Mouse (Mus musculus): ENCODE measurements around the gene BC051019. TPM values are rescaled to one million over a fixed set of nuclear protein-coding genes. Genes with fewer than 3 reads are reported as not detected.

BC051019 gene
- polyA plus RNA-seq, 1 experiment from 2014 or later: not detected

DNA sequence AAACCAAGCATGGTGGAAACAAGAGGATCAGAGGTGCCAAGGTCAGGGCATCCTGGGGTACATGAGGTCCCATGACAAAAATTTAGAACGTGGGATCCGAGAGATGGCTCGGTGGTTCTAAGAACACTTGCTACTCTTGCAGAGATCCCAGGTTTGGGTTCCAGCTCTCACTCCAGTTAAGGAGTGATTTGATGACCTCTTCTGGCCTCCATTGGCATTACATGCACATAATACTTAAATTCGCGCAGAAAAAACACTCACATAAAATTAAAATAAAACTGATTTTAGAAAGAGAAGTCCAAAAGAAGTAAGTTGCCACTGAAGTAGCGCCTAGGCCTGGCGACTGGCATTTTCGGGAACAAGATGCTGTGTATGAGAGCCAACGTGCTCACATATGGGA is 4.4 kb downstream of the BC051019 start:
- Histone ChIP-seq H3K36me3 (ENCODE audit: control insufficient read depth, insufficient read depth, low read length) (no peaks in the 10 kb centered on the region), H3K27me3 (ENCODE audit: control insufficient read depth, insufficient read depth, low read length) (no peaks in the 10 kb centered on the region), H3K4me3 (ENCODE audit: low read depth, low read length) (no peak overlapping the region), H3K4me2 (ENCODE audit: low read depth, low read length) (no peak overlapping the region), H3K4me1 (ENCODE audit: control insufficient read depth, insufficient read depth, low read length) (no peaks in the 10 kb centered on the region), H3K9ac (replicated peaks; ENCODE audit: low read depth, low read length) (no peak overlapping the region), H3K9me3 (ENCODE audit: control insufficient read depth, low read length) (no peaks in the 10 kb centered on the region), H3K27ac (ENCODE audit: low read depth, low read length) (no peak overlapping the region)
- no peak for ATAC-seq (ENCODE audit: low read depth)
- 76% methylated on average over 9 of the region's 9 CpGs for WGBS

DNA sequence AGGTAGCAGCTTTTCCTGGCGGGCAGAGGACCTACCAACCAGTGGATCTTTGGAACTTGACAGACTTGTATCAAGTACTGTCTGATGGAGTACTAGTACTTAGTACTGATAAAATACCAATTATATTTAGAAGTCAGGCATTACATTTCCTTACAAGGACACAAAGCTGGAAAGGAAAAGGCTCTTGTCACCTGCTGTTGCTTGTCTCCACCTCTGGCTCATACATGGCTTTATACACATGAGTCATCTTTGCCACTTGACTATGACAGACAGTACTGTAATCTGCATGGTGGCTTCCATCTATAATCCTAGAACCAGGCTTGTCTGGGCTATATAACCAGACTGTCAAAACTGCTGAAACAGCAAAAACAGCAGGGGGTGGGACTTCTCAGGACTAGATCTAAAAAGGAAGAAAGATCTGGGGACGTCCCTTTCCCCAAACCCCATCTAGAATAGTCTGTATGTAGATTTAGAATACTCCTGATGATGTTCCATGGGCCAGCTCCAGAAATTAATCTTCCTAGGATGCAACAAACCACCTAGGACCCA is 10.1 kb downstream of the BC051019 start:
- 83% methylated on average over 2 of the region's 2 CpGs for WGBS
- no peaks in the 10 kb centered on the region for H3K4me1 ChIP-seq (ENCODE audit: control insufficient read depth, insufficient read depth, low read length)
- H3K36me3 ChIP-seq (ENCODE audit: control insufficient read depth, insufficient read depth, low read length): no peaks in the 10 kb centered on the region; the same call in 1 of the 2 replicates
- H3K9me3 ChIP-seq (ENCODE audit: control insufficient read depth, low read length): no peaks in the 10 kb centered on the region
- H3K27me3 ChIP-seq (ENCODE audit: control insufficient read depth, insufficient read depth, low read length): no peaks in the 10 kb centered on the region
- no peak overlapping the region for H3K4me2 ChIP-seq (ENCODE audit: low read depth, low read length)
- ATAC-seq (ENCODE audit: low read depth): no peak
- H3K4me3 ChIP-seq (ENCODE audit: low read depth, low read length): no peak overlapping the region
- H3K27ac ChIP-seq (ENCODE audit: low read depth, low read length): no peak overlapping the region
- no peak overlapping the region for H3K9ac ChIP-seq (replicated peaks; ENCODE audit: low read depth, low read length)

DNA sequence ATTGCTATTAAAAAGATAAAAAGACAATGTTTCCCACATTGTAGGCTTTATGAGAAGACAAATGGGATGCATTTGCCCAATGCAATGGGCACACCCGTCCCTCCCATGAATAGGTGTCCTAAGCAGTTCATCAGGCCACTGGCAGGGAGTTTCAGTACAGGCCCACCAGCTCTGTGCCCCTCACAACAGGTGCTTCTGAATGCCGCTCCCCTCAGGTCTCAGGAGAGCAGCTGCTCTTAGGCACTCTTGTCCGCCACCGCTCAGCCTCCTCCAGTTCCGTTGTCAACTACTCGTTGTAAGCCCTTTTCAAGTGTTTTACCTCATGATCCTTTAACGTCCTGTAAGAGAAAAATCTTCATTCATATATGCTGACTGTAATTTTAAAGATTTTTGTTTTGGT is 11.5 kb downstream of the BC051019 start:
- no peaks in the 10 kb centered on the region for H3K4me1 ChIP-seq (ENCODE audit: control insufficient read depth, insufficient read depth, low read length)
- H3K9ac ChIP-seq (replicated peaks; ENCODE audit: low read depth, low read length): no peak overlapping the region
- H3K9me3 ChIP-seq (ENCODE audit: control insufficient read depth, low read length): no peaks in the 10 kb centered on the region
- 84% methylated on average over 7 of the region's 7 CpGs for WGBS
- H3K4me3 ChIP-seq (ENCODE audit: low read depth, low read length): no peak overlapping the region
- no peak overlapping the region for H3K27ac ChIP-seq (ENCODE audit: low read depth, low read length)
- H3K4me2 ChIP-seq (ENCODE audit: low read depth, low read length): no peak overlapping the region
- no peaks in the 10 kb centered on the region; the same call in 1 of the 2 replicates for H3K36me3 ChIP-seq (ENCODE audit: control insufficient read depth, insufficient read depth, low read length)
- no peak for ATAC-seq (ENCODE audit: low read depth)
- H3K27me3 ChIP-seq (ENCODE audit: control insufficient read depth, insufficient read depth, low read length): no peaks in the 10 kb centered on the region

DNA sequence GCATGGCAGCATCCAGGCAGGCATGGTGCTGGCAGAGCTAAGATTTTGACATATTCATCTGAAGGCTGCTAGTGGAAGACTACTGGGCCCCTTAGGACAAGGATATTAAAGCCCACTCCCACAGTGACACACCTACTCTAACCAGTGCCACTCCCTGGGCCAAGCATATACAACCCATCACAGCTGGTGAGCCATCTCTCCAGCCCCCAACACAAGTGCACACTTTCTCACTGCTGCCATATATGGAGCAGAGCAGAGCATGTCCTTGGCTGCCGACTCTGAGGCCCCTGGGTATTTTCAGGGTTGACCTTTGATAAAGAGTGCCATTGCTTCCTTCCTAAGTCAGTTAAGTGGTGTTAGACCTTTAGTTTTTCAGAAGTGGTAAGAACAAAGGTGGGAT is 13.6 kb downstream of the BC051019 start:
- H3K27ac ChIP-seq (ENCODE audit: low read depth, low read length): no peak overlapping the region
- no peak overlapping the region for H3K4me3 ChIP-seq (ENCODE audit: low read depth, low read length)
- no peak overlapping the region for H3K4me2 ChIP-seq (ENCODE audit: low read depth, low read length)
- no peaks in the 10 kb centered on the region for H3K9me3 ChIP-seq (ENCODE audit: control insufficient read depth, low read length)
- H3K9ac ChIP-seq (replicated peaks; ENCODE audit: low read depth, low read length): no peak overlapping the region
- 76% methylated on average over 1 of the region's 1 CpGs for WGBS
- no peaks in the 10 kb centered on the region for H3K27me3 ChIP-seq (ENCODE audit: control insufficient read depth, insufficient read depth, low read length)
- no peaks in the 10 kb centered on the region; the same call in 1 of the 2 replicates for H3K36me3 ChIP-seq (ENCODE audit: control insufficient read depth, insufficient read depth, low read length)
- H3K4me1 ChIP-seq (ENCODE audit: control insufficient read depth, insufficient read depth, low read length): no peaks in the 10 kb centered on the region
- no peak for ATAC-seq (ENCODE audit: low read depth)

DNA sequence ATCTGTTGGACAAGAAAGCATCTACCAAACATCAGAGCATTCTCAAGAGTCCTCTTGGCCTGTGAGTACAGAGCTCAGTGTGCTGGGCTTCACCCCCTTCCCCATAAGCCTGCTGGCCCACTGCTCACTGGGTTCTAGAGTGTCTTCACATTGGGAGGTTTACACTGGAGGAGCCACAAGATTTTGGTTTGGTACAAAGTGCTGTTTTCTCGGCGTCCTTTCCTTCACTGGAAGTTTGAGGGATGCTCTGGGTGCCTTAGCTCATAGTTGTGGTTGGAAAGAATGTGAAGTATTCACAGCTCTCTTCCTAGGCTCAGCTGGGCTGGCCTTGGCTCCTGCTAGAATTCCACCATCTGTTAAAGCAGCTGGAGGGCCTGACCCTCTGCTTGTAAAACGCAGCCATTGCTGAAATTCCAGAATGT is 14.7 kb downstream of the BC051019 start:
- Histone ChIP-seq H3K27ac (ENCODE audit: low read depth, low read length) (no peak overlapping the region), H3K9ac (replicated peaks; ENCODE audit: low read depth, low read length) (no peak overlapping the region), H3K4me2 (ENCODE audit: low read depth, low read length) (no peak overlapping the region), H3K36me3 (ENCODE audit: control insufficient read depth, insufficient read depth, low read length) (no peaks in the 10 kb centered on the region; the same call in 1 of the 2 replicates), H3K4me3 (ENCODE audit: low read depth, low read length) (no peak overlapping the region), H3K9me3 (ENCODE audit: control insufficient read depth, low read length) (no peaks in the 10 kb centered on the region), H3K4me1 (ENCODE audit: control insufficient read depth, insufficient read depth, low read length) (no peaks in the 10 kb centered on the region), H3K27me3 (ENCODE audit: control insufficient read depth, insufficient read depth, low read length) (no peaks in the 10 kb centered on the region)
- WGBS: 72% methylated on average over 3 of the region's 3 CpGs
- no peak for ATAC-seq (ENCODE audit: low read depth)

DNA sequence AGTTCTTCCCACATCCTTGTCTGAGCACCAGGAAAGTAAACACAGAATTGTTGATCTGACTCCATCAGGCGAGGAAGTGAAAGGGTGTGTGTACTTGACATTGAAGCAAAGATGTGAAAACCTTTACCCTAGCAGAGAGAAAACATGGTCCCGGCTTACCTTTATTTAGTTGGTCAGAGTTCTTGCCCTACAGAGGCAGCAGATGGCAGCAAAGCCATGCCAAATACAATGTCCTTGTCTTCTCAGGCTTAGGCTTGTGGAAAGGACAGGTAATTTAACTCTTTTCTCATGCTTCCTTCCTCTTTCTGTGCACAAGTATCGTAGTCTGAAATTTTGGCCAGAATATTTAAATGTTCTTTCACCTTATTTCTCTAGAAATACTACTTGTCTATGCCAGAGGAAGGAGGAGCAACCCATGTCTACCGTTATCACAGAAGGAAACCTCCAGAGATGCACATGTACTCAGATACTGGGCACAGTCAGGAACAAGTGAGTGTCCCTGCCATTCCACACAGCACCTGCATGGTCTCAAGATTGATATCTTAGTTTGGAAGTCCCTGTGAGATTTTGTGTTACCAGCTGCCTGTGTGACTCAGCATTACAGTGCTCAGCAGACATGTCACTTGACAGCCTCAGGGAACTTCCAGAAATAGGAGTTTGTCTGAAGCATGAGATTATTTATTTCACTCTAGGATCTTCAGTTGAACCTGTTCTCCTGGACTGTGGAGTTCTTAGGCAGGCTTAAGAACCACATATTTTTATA is 16.4 kb downstream of the BC051019 start:
- Histone ChIP-seq H3K27ac (ENCODE audit: low read depth, low read length) (no peak overlapping the region), H3K9ac (replicated peaks; ENCODE audit: low read depth, low read length) (no peak overlapping the region), H3K4me3 (ENCODE audit: low read depth, low read length) (no peak overlapping the region), H3K4me2 (ENCODE audit: low read depth, low read length) (no peak overlapping the region), H3K27me3 (ENCODE audit: control insufficient read depth, insufficient read depth, low read length) (no peaks in the 10 kb centered on the region), H3K36me3 (ENCODE audit: control insufficient read depth, insufficient read depth, low read length) (no peaks in the 10 kb centered on the region), H3K9me3 (ENCODE audit: control insufficient read depth, low read length) (no peaks in the 10 kb centered on the region), H3K4me1 (ENCODE audit: control insufficient read depth, insufficient read depth, low read length) (no peaks in the 10 kb centered on the region)
- WGBS: 59% methylated on average over 4 of the region's 4 CpGs
- no peak for ATAC-seq (ENCODE audit: low read depth)

DNA sequence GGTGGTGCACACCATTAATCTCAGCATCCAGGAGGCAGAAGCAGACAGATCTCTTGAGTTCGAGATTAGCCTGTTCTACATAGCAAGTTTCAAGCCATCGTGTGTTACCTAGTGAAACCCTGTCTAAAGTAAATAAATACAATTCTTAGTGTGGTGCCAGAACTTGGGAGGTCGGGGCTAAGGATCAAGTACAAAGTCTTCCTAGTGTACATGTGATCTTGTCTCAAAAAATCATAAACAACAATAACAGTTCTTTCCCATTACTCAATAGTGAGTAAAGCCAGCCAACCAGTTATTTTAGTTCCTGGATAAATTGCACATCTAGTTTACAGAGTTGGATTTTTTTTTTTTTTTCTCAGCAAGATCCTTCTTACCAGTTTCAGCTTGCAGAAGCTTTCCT is 19.2 kb downstream of the BC051019 start:
- no peak overlapping the region for H3K9ac ChIP-seq (replicated peaks; ENCODE audit: low read depth, low read length)

DNA sequence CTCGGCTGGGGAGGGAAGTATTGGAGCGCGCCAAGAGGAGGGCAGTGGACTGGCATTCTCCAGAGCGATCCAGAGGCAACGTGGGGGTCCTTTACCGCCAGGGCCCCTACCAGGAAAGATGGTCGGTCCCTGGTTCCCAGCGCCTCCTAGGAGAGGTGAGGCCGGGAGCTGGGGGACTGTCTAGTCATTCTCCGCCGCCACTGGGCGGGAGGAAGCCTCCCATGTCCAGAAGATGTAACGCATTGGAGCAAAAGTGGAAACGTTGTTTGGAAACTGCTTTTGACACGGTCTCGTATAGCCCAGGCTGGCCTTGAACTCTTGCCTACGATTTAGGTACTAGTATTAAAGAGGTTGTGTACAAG is 19.7 kb downstream of the BC051019 start:
- ATAC-seq (ENCODE audit: low read depth): no peak; the same call in 1 of the 2 replicates
- no peaks in the 10 kb centered on the region for H3K27me3 ChIP-seq (ENCODE audit: control insufficient read depth, insufficient read depth, low read length)
- WGBS: 2% methylated on average over 17 of the region's 17 CpGs

More for the DNA sequence above, 19.2 kb downstream of the BC051019 start:
- Histone ChIP-seq H3K27me3 (ENCODE audit: control insufficient read depth, insufficient read depth, low read length) (no peaks in the 10 kb centered on the region), H3K9me3 (ENCODE audit: control insufficient read depth, low read length) (no peaks in the 10 kb centered on the region), H3K4me3 (ENCODE audit: low read depth, low read length) (peak overlapping the region; percentile 67), H3K4me1 (ENCODE audit: control insufficient read depth, insufficient read depth, low read length) (no peaks in the 10 kb centered on the region), H3K27ac (ENCODE audit: low read depth, low read length) (no peak overlapping the region), H3K4me2 (ENCODE audit: low read depth, low read length) (peak overlapping the region; percentile 62), H3K36me3 (ENCODE audit: control insufficient read depth, insufficient read depth, low read length) (no peaks in the 10 kb centered on the region)
- WGBS: 65% methylated on average over 3 of the region's 3 CpGs
- ATAC-seq (ENCODE audit: low read depth): no peak

DNA sequence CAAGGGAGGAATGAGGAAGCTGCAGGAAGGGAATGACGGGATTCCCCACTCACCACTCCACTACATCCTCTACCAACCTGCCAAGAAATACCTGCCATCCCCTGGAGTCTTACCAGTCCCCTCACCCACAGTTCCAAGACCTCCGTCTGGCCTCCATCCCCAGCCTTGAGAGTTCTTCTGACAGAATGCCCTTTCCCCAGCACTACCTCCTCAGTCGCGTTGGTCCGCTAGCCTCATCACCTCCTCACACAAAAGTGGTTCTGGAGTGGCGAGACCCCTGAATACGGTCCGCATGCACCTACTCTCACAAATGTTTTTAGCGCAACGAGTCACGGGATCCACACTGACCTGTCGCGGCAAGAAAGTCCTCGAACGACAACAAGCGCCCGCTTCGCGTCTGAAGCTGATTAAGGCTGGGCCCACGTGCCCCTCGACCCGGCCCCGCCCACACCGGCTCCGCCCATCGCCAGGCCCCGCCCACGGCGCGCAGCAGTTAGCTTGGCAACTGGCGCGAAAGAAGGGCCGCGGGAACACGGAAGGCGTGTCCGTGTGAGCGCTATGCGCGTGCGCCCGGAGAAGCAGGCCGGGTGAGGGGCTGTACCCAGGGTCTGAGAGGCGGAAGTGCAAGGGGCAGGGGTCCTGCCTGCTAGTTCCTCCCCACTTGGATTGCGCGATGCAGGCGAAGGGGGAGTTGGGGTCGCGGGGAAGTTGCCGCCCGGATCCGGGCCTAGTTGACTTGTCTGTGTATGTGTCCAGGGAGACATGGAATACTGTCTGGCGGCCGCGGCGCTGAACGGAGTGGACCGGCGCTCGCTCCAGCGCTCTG is 20.2 kb downstream of the BC051019 start, which contains the start of the genes St5 and Akip1:
TSS of gene St5 (minus strand) at position 416 of the 826 bp plus-strand sequence.
TSS of gene Akip1 (plus strand) at position 501 of the 826 bp plus-strand sequence.
- ATAC-seq (ENCODE audit: low read depth): peak; percentile 98
- Histone ChIP-seq H3K36me3 (ENCODE audit: control insufficient read depth, insufficient read depth, low read length) (no peaks in the 10 kb centered on the region), H3K4me2 (ENCODE audit: low read depth, low read length) (peak within 1 kb of the TSS; percentile 62), H3K4me3 (ENCODE audit: low read depth, low read length) (peak within 1 kb of the TSS; percentile 67), H3K4me1 (ENCODE audit: control insufficient read depth, insufficient read depth, low read length) (no peaks in the 10 kb centered on the region), H3K9ac (replicated peaks; ENCODE audit: low read depth, low read length) (peak within 1 kb of the TSS; percentile 35), H3K27me3 (ENCODE audit: control insufficient read depth, insufficient read depth, low read length) (no peaks in the 10 kb centered on the region), H3K9me3 (ENCODE audit: control insufficient read depth, low read length) (no peaks in the 10 kb centered on the region), H3K27ac (ENCODE audit: low read depth, low read length) (no peak within 1 kb of the TSS)
- WGBS: under 1% methylated on average over 60 of the region's 61 CpGs

More for the DNA sequence above, 19.7 kb downstream of the BC051019 start:
- Histone ChIP-seq H3K27ac (ENCODE audit: low read depth, low read length) (no peak overlapping the region), H3K9me3 (ENCODE audit: control insufficient read depth, low read length) (no peaks in the 10 kb centered on the region), H3K9ac (replicated peaks; ENCODE audit: low read depth, low read length) (peak overlapping the region; percentile 35), H3K36me3 (ENCODE audit: control insufficient read depth, insufficient read depth, low read length) (no peaks in the 10 kb centered on the region), H3K4me3 (ENCODE audit: low read depth, low read length) (peak overlapping the region; percentile 67), H3K4me1 (ENCODE audit: control insufficient read depth, insufficient read depth, low read length) (no peaks in the 10 kb centered on the region), H3K4me2 (ENCODE audit: low read depth, low read length) (peak overlapping the region; percentile 62)
